Mouse (Mus musculus): ENCODE results near the gene Uba2. TPM values are rescaled to one million over a fixed set of nuclear protein-coding genes. Genes with fewer than 3 reads are reported as not detected.

Gene Uba2
- polyA plus RNA-seq, 1 experiment from 2014 or later = 231 TPM

GRCm38 (mm10) chr7:34159167-34159566 is 10.2 kb downstream of the Uba2 start:
- Histone ChIP-seq H3K4me3 (no peak overlapping the region), H3K4me2 (replicated peaks) (no peak overlapping the region), H3K27ac (no peak overlapping the region), H3K36me3 (peaks cover 91% of the 10 kb centered on the region), H3K9me3 (no peaks in the 10 kb centered on the region), H3K9ac (no peak overlapping the region), H3K27me3 (replicated peaks) (no peaks in the 10 kb centered on the region), H3K4me1 (no peaks in the 10 kb centered on the region)
- 89% methylated on average over 3 of the region's 3 CpGs for WGBS
- no peak for ATAC-seq (ENCODE audit: low FRiP score, low read depth)

GRCm38 (mm10) chr7:34157994-34158393 is 11.4 kb downstream of the Uba2 start:
- Histone ChIP-seq H3K9me3 (no peaks in the 10 kb centered on the region), H3K9ac (no peak overlapping the region), H3K4me3 (no peak overlapping the region), H3K27me3 (replicated peaks) (no peaks in the 10 kb centered on the region), H3K4me1 (no peaks in the 10 kb centered on the region), H3K36me3 (peaks cover 92% of the 10 kb centered on the region), H3K4me2 (replicated peaks) (no peak overlapping the region), H3K27ac (no peak overlapping the region)
- no peak for ATAC-seq (ENCODE audit: low FRiP score, low read depth)
- 96% methylated on average over 3 of the region's 3 CpGs for WGBS

- H3K27ac ChIP-seq = no peak overlapping the region
- no peaks in the 10 kb centered on the region for H3K9me3 ChIP-seq
- no peak overlapping the region for H3K4me3 ChIP-seq
- H3K4me1 ChIP-seq = no peaks in the 10 kb centered on the region
- 87% methylated on average over 4 of the region's 4 CpGs for WGBS
- H3K4me2 ChIP-seq (replicated peaks) = no peak overlapping the region
- peaks cover 91% of the 10 kb centered on the region for H3K36me3 ChIP-seq
- no peaks in the 10 kb centered on the region for H3K27me3 ChIP-seq (replicated peaks)
- no peak for ATAC-seq (ENCODE audit: low FRiP score, low read depth)
- no peak overlapping the region for H3K9ac ChIP-seq
These were observed 22.2 kb downstream of the Uba2 start for GRCm38 (mm10) chr7:34147193-34147592.

- Histone ChIP-seq H3K27me3 (replicated peaks) (no peaks in the 10 kb centered on the region), H3K9ac (no peak overlapping the region), H3K9me3 (no peaks in the 10 kb centered on the region), H3K27ac (no peak overlapping the region), H3K4me3 (no peak overlapping the region), H3K4me2 (replicated peaks) (no peak overlapping the region), H3K4me1 (no peaks in the 10 kb centered on the region), H3K36me3 (peaks cover 59% of the 10 kb centered on the region)
- WGBS = 98% methylated on average over 13 of the region's 13 CpGs
- ATAC-seq (ENCODE audit: low FRiP score, low read depth) = no peak
These were observed 28.3 kb downstream of the Uba2 start for GRCm38 (mm10) chr7:34141123-34141522.

- Histone ChIP-seq H3K4me3 (no peak overlapping the region), H3K4me2 (replicated peaks) (no peak overlapping the region), H3K9ac (no peak overlapping the region), H3K27ac (no peak overlapping the region), H3K9me3 (no peaks in the 10 kb centered on the region), H3K4me1 (no peaks in the 10 kb centered on the region), H3K27me3 (replicated peaks) (no peaks in the 10 kb centered on the region), H3K36me3 (peaks cover 44% of the 10 kb centered on the region)
- WGBS = 92% methylated on average over 6 of the region's 6 CpGs
- no peak for ATAC-seq (ENCODE audit: low FRiP score, low read depth)
These were observed 29.9 kb downstream of the Uba2 start for GRCm38 (mm10) chr7:34139493-34139892.

GRCm38 (mm10) chr7:34134336-34134735 is 35.1 kb downstream of the Uba2 start:
- no peak overlapping the region for H3K4me2 ChIP-seq (replicated peaks)
- no peak for ATAC-seq (ENCODE audit: low FRiP score, low read depth)
- H3K9me3 ChIP-seq = no peaks in the 10 kb centered on the region
- H3K4me1 ChIP-seq = peaks cover 9% of the 10 kb centered on the region
- H3K9ac ChIP-seq = no peak overlapping the region
- H3K36me3 ChIP-seq = no peaks in the 10 kb centered on the region
- H3K4me3 ChIP-seq = no peak overlapping the region
- H3K27ac ChIP-seq = no peak overlapping the region
- WGBS = 75% methylated on average over 2 of the region's 2 CpGs
- H3K27me3 ChIP-seq (replicated peaks) = no peaks in the 10 kb centered on the region

- Histone ChIP-seq H3K4me2 (replicated peaks) (peak within 1 kb of the TSS; percentile 72), H3K4me3 (peak within 1 kb of the TSS; percentile 81), H3K27me3 (replicated peaks) (no peaks in the 10 kb centered on the region), H3K36me3 (no peaks in the 10 kb centered on the region), H3K4me1 (peaks cover 9% of the 10 kb centered on the region), H3K9me3 (no peaks in the 10 kb centered on the region), H3K9ac (peak within 1 kb of the TSS; percentile 90), H3K27ac (no peak within 1 kb of the TSS; the same call in 1 of the 2 replicates)
- ATAC-seq (ENCODE audit: low FRiP score, low read depth) = peak; percentile 84
- whole genome bisulfite sequencing = 1% methylated on average over 51 of the region's 65 CpGs
These were observed 36.2 kb downstream of the Uba2 start, which contains the start of gene Wtip for GRCm38 (mm10) chr7:34133117-34133762. Gene Wtip (minus strand): TSS chr7:34133268.

GRCm38 (mm10) chr7:34132355-34133079 is 36.9 kb downstream of the Uba2 start:
- ATAC-seq (ENCODE audit: low FRiP score, low read depth) = peak; percentile 77
- Histone ChIP-seq H3K9ac (peak overlapping the region; percentile 90), H3K4me2 (replicated peaks) (peak overlapping the region; percentile 72), H3K36me3 (no peaks in the 10 kb centered on the region), H3K4me3 (peak overlapping the region; percentile 81), H3K27me3 (replicated peaks) (no peaks in the 10 kb centered on the region), H3K9me3 (no peaks in the 10 kb centered on the region), H3K4me1 (peaks cover 9% of the 10 kb centered on the region), H3K27ac (no peak overlapping the region; the same call in 1 of the 2 replicates)
- WGBS = under 1% methylated on average over 105 of the region's 116 CpGs

- peaks cover 4% of the 10 kb centered on the region; the same call in 1 of the 2 replicates for H3K36me3 ChIP-seq
- H3K4me3 ChIP-seq = peak overlapping the region; percentile 81
- ATAC-seq (ENCODE audit: low FRiP score, low read depth) = peak; percentile 12; the same call in 1 of the 2 replicates
- H3K27me3 ChIP-seq (replicated peaks) = no peaks in the 10 kb centered on the region
- no peaks in the 10 kb centered on the region for H3K9me3 ChIP-seq
- WGBS = 16% methylated on average over 3 of the region's 3 CpGs
- peaks cover 9% of the 10 kb centered on the region for H3K4me1 ChIP-seq
- peak overlapping the region; percentile 72 for H3K4me2 ChIP-seq (replicated peaks)
- peak overlapping the region; percentile 90 for H3K9ac ChIP-seq
- no peak overlapping the region for H3K27ac ChIP-seq
These were observed 37.4 kb downstream of the Uba2 start for GRCm38 (mm10) chr7:34131959-34132354.

GRCm38 (mm10) chr7:34131118-34131517 is 38.3 kb downstream of the Uba2 start:
- no peak overlapping the region for H3K9ac ChIP-seq
- 81% methylated on average over 3 of the region's 3 CpGs for WGBS
- no peak overlapping the region for H3K4me3 ChIP-seq
- peaks cover 5% of the 10 kb centered on the region; the same call in 1 of the 2 replicates for H3K36me3 ChIP-seq
- H3K4me2 ChIP-seq (replicated peaks) = peak overlapping the region; percentile 72
- ATAC-seq (ENCODE audit: low FRiP score, low read depth) = no peak
- peaks cover 9% of the 10 kb centered on the region for H3K4me1 ChIP-seq
- no peak overlapping the region for H3K27ac ChIP-seq
- H3K9me3 ChIP-seq = no peaks in the 10 kb centered on the region
- no peaks in the 10 kb centered on the region for H3K27me3 ChIP-seq (replicated peaks)

GRCm38 (mm10) chr7:34126291-34126690 is 43.1 kb downstream of the Uba2 start:
- Histone ChIP-seq H3K9me3 (no peaks in the 10 kb centered on the region), H3K4me3 (no peak overlapping the region), H3K9ac (no peak overlapping the region), H3K4me1 (peaks cover 4% of the 10 kb centered on the region; the same call in 1 of the 2 replicates), H3K27me3 (replicated peaks) (no peaks in the 10 kb centered on the region), H3K4me2 (replicated peaks) (no peak overlapping the region), H3K36me3 (peaks cover 9% of the 10 kb centered on the region; the same call in 1 of the 2 replicates), H3K27ac (no peak overlapping the region)
- ATAC-seq (ENCODE audit: low FRiP score, low read depth) = no peak
- 88% methylated on average over 3 of the region's 3 CpGs for WGBS

- no peak overlapping the region for H3K4me3 ChIP-seq
- H3K4me2 ChIP-seq (replicated peaks) = no peak overlapping the region
- no peak overlapping the region for H3K27ac ChIP-seq
- no peak overlapping the region for H3K9ac ChIP-seq
- no peaks in the 10 kb centered on the region for H3K9me3 ChIP-seq
- peaks cover 9% of the 10 kb centered on the region; the same call in 1 of the 2 replicates for H3K36me3 ChIP-seq
- 95% methylated on average over 9 of the region's 9 CpGs for WGBS
- no peaks in the 10 kb centered on the region for H3K27me3 ChIP-seq (replicated peaks)
- H3K4me1 ChIP-seq = no peaks in the 10 kb centered on the region
- no peak for ATAC-seq (ENCODE audit: low FRiP score, low read depth)
These were observed 44.1 kb downstream of the Uba2 start for GRCm38 (mm10) chr7:34125346-34125745.
